Comparison of ENCODE assay signal across 10 mouse cellular contexts in the genomic region with DNA sequence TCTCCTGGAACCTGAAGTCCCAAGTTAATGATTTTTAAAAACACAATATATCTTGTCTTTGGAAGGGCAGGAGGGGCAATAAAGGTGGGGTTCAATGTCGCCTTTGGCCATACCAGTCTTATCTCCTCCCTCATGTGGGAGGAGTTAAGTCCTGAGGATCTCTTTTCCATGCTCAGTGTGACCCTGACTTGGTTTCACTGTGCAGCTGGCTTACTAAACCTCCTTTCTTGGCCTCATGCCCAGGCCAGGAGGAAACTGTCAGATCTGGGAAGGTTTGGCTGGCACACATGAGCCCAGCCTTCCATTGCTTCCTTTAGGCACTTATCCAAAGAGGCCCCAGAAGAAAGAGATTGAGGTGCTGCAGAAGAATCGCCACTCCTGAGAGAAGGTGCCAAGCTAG. TPM values are rescaled to one million over a fixed set of nuclear protein-coding genes. Genes with fewer than 3 reads are reported as not detected.
DNase-seq lines count a peak whose midpoint lies in the region; ATAC-seq and TF ChIP-seq lines count a peak whose summit lies in the region.
"Had no signal": no experiment of that assay in that cellular context is flagged by ENCODE, and none has a peak within 500 bp of the region (broad histone marks: within the 10 kb centered on the region; RNA-seq: fewer than 3 reads in every experiment).

Gene Cyp4f40, plus strand, starts transcription at position 189 of the 400 bp plus-strand sequence.

- H3K4me1 ChIP-seq in kidney, postnatal 0 days (replicated peaks; ENCODE audit: insufficient read depth, low read length), result no peaks in the 10 kb centered on the region
- H3K4me1 ChIP-seq in stomach, embryonic 16.5 days (ENCODE audit: control insufficient read depth, insufficient read depth, low read length), result no peaks in the 10 kb centered on the region; the same call in 1 of the 2 replicates

- TF ChIP-seq CTCF in kidney, postnatal 0 days (IDR thresholded peaks at IDR 0.05; ENCODE audit: low read depth), result no peak

- DNase-seq in cerebellum, postnatal 25 days, result peak; percentile 8 to 42
- no peak for DNase-seq in cerebellum, adult 11-12 months
- peak; percentile 63 for DNase-seq in ovary, adult 18-20 months (ENCODE audit: low spot score)
- no peak for DNase-seq in ovary, postnatal 10 days (ENCODE audit: low spot score)
- peak; percentile 6 for DNase-seq in kidney, postnatal 0 days (ENCODE audit: low spot score)
- no peak for DNase-seq in gastrocnemius, adult 8-10 months (ENCODE audit: low spot score in 2 of 2)

- H3K4me2 ChIP-seq in kidney, postnatal 0 days (ENCODE audit: low read length), result no peak within 1 kb of the TSS
- 0 out of 2 replicates have a peak within 1 kb of the TSS, but pooled peaks have one; percentile 0 for H3K4me2 ChIP-seq in stomach, embryonic 16.5 days (ENCODE audit: low read depth, low read length)

- no peaks in the 10 kb centered on the region for H3K36me3 ChIP-seq in kidney, postnatal 0 days (ENCODE audit: insufficient read depth, low read length)
- H3K36me3 ChIP-seq in stomach, embryonic 16.5 days (ENCODE audit: control insufficient read depth, insufficient read depth, low read length), result no peaks in the 10 kb centered on the region

- 54% methylated on average over 2 of the region's 2 CpGs for WGBS in kidney, postnatal 0 days
- 47% methylated on average over 2 of the region's 2 CpGs for WGBS in stomach, embryonic 16.5 days

- ATAC-seq in kidney, postnatal 0 days (replicated peaks; ENCODE audit: low FRiP score, low read depth), result no peak
- ATAC-seq in stomach, embryonic 16.5 days (ENCODE audit: insufficient read depth, low FRiP score), result peak; percentile 87
- no peak for ATAC-seq in monocyte, adult 5-6 weeks (replicated peaks; ENCODE audit: insufficient number of reproducible peaks, low FRiP score, low TSS enrichment, poor library complexity, severe bottlenecking)

- H3K9me3 ChIP-seq in kidney, postnatal 0 days (replicated peaks; ENCODE audit: low read length), result no peaks in the 10 kb centered on the region
- no peaks in the 10 kb centered on the region for H3K9me3 ChIP-seq in stomach, embryonic 16.5 days (replicated peaks; ENCODE audit: control insufficient read depth, low read length)

- no peaks in the 10 kb centered on the region for H3K27me3 ChIP-seq in kidney, postnatal 0 days (ENCODE audit: insufficient read depth, low read length)
- no peaks in the 10 kb centered on the region for H3K27me3 ChIP-seq in stomach, embryonic 16.5 days (ENCODE audit: control insufficient read depth, insufficient read depth, low read length)

- no peak within 1 kb of the TSS for H3K27ac ChIP-seq in kidney, postnatal 0 days
- no peak within 1 kb of the TSS for H3K27ac ChIP-seq in stomach, embryonic 16.5 days (ENCODE audit: low read length)

- H3K9ac ChIP-seq in kidney, postnatal 0 days (ENCODE audit: low read depth, low read length), result no peak within 1 kb of the TSS
- H3K9ac ChIP-seq in stomach, embryonic 16.5 days (ENCODE audit: low read length), result no peak within 1 kb of the TSS

- no peak within 1 kb of the TSS for H3K4me3 ChIP-seq in kidney, postnatal 0 days (replicated peaks; ENCODE audit: low read depth, low read length)
- no peak within 1 kb of the TSS for H3K4me3 ChIP-seq in stomach, embryonic 16.5 days (replicated peaks; ENCODE audit: low read length)

RNA-seq across cellular contexts. Expression of gene Cyp4f40, which starts in this region (rescaled TPM):
- polyA plus RNA-seq in kidney, postnatal 0 days (2015; fragmentation: Nextera tagmentation; extraction: Ambion mirVana), result 0.05 TPM in 1 of 2 replicates, not detected in the other
- polyA plus RNA-seq in stomach, embryonic 16.5 days (2015; fragmentation: Nextera tagmentation; extraction: Ambion mirVana), result 1.2 and 2.1 TPM in 2 replicates
- not detected in 3 replicates for total RNA-seq in monocyte, adult 5-6 weeks (2017)
- total RNA-seq in gastrocnemius, adult 8-10 months (2022), result not detected
- total RNA-seq: adrenal gland, postnatal 4 days; left cerebral cortex, adult 18-20 months had no signal

Comparison
In these comparisons a context has a peak if more than half of its experiments do, and no peak if none do; other contexts are left out.
1. DNase-seq: peak in cerebellum, postnatal 25 days (2 of 2) and ovary, adult 18-20 months (single experiment); none in cerebellum, adult 11-12 months (single experiment), ovary, postnatal 10 days (single experiment) and gastrocnemius, adult 8-10 months (0 of 2).
2. Peak in DNase-seq in kidney, postnatal 0 days; RNA of the gene not detected or under 1 TPM.